Mouse (Mus musculus) lung, postnatal 4 days (tissue): ENCODE measurements around the gene Slc35e3.
"Not testable (repeated sequence)": the region's sequence is repeated elsewhere in the genome, so short reads cannot be mapped to it uniquely, and the experiment has no call there.

Experiments used
- DNase-seq, 2 experiments: peaks; one replicate each; pipeline ENCODE4 v3.0.0; 2021

The Slc35e3 gene

GRCm38 (mm10) chr10:117711408-117711807 lies 34.8 kb downstream of the Slc35e3 start:
- DNase-seq, result no peak

- DNase-seq, result peak; percentile 96 to 98
These were observed 35.5 kb downstream of the Slc35e3 start, which contains the start of gene Mdm2 for GRCm38 (mm10) chr10:117710604-117711141. Mdm2 (minus strand) TSS chr10:117710758.

GRCm38 (mm10) chr10:117709930-117710603 lies 36.1 kb downstream of the Slc35e3 start:
- DNase-seq, result peak; percentile 87 to 91

- no peak for DNase-seq
These were observed 36.8 kb downstream of the Slc35e3 start for GRCm38 (mm10) chr10:117709326-117709830.

GRCm38 (mm10) chr10:117708856-117709255 lies 37.3 kb downstream of the Slc35e3 start:
- DNase-seq, result no peak

GRCm38 (mm10) chr10:117708376-117708775 lies 37.8 kb downstream of the Slc35e3 start:
- DNase-seq, result no peak

- DNase-seq, result no peak
These were observed 38.9 kb downstream of the Slc35e3 start for GRCm38 (mm10) chr10:117707114-117707838.

- no peak for DNase-seq
These were observed 39.7 kb downstream of the Slc35e3 start for GRCm38 (mm10) chr10:117706440-117706839.

- no peak for DNase-seq
These were observed 40.4 kb downstream of the Slc35e3 start for GRCm38 (mm10) chr10:117705806-117706205.

- DNase-seq, result no peak
These were observed 41.2 kb downstream of the Slc35e3 start for GRCm38 (mm10) chr10:117704964-117705335.

GRCm38 (mm10) chr10:117704314-117704963 lies 41.7 kb downstream of the Slc35e3 start:
- DNase-seq, result not testable (repeated sequence)

- no peak for DNase-seq
These were observed 42.7 kb downstream of the Slc35e3 start for GRCm38 (mm10) chr10:117703506-117703905.

GRCm38 (mm10) chr10:117702024-117702833 lies 43.9 kb downstream of the Slc35e3 start:
- no peak for DNase-seq

- DNase-seq, result no peak
These were observed 44.9 kb downstream of the Slc35e3 start for GRCm38 (mm10) chr10:117701034-117701829.

- DNase-seq, result no peak
These were observed 45.7 kb downstream of the Slc35e3 start for GRCm38 (mm10) chr10:117700450-117700849.

GRCm38 (mm10) chr10:117699914-117700313 lies 46.3 kb downstream of the Slc35e3 start:
- no peak for DNase-seq

GRCm38 (mm10) chr10:117698313-117699138 lies 47.6 kb downstream of the Slc35e3 start:
- DNase-seq, result no peak

GRCm38 (mm10) chr10:117697561-117698115 lies 48.5 kb downstream of the Slc35e3 start:
- no peak for DNase-seq

- DNase-seq, result no peak
These were observed 49.2 kb downstream of the Slc35e3 start for GRCm38 (mm10) chr10:117696827-117697560.
